In the genomic region with DNA sequence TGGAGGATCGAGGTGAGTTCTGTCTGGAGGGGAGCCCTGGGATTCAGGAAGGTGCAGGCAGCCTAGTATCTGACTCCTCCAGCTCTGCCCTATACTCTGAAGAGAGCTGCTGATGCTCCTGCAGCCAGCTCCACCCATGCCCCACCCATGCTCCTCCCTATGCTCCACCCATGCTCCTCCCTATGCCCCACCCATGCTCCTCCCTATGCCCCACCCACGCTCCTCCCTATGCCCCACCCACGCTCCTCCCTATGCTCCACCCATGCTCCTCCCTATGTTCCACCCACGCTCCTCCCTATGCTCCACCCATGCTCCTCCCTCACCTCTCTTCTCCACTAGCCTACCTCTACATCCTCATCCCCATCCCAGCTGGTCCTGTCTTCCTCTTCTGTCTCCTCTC, we compare ENCODE assay signal across 9 mouse cellular contexts. TPM values are rescaled to one million over a fixed set of nuclear protein-coding genes. Genes with fewer than 3 reads are reported as not detected.
DNase-seq lines count a peak whose midpoint lies in the region; ATAC-seq lines count a peak whose summit lies in the region.
"Had no signal": no experiment of that assay in that cellular context is flagged by ENCODE, and none has a peak within 500 bp of the region (broad histone marks: within the 10 kb centered on the region; RNA-seq: fewer than 3 reads in every experiment).

No protein-coding gene starts in this region.

- H3K4me2 ChIP-seq in lung, embryonic 16.5 days (ENCODE audit: low read depth, low read length): no peak overlapping the region
- H3K4me2 ChIP-seq in kidney, embryonic 15.5 days: no peak overlapping the region
- no peak overlapping the region for H3K4me2 ChIP-seq in hindbrain, embryonic 14.5 days (replicated peaks)
- H3K4me2 ChIP-seq: limb, embryonic 15.5 days had no signal

- H3K27me3 ChIP-seq in lung, embryonic 16.5 days (ENCODE audit: control insufficient read depth, insufficient read depth, low read depth, low read length): no peaks in the 10 kb centered on the region
- H3K27me3 ChIP-seq in kidney, embryonic 15.5 days: no peaks in the 10 kb centered on the region
- no peaks in the 10 kb centered on the region for H3K27me3 ChIP-seq in hindbrain, embryonic 14.5 days (ENCODE audit: control insufficient read depth, insufficient read depth, low read length)
- H3K27me3 ChIP-seq: limb, embryonic 15.5 days had no signal

- H3K4me1 ChIP-seq in lung, embryonic 16.5 days (replicated peaks; ENCODE audit: control insufficient read depth, insufficient read depth, low read length): no peaks in the 10 kb centered on the region
- peaks cover 26% of the 10 kb centered on the region for H3K4me1 ChIP-seq in kidney, embryonic 15.5 days
- H3K4me1 ChIP-seq in hindbrain, embryonic 14.5 days (replicated peaks; ENCODE audit: control insufficient read depth, insufficient read depth, low read length): no peaks in the 10 kb centered on the region
- H3K4me1 ChIP-seq: limb, embryonic 15.5 days had no signal

- H3K27ac ChIP-seq in lung, embryonic 16.5 days (ENCODE audit: low read length): no peak overlapping the region
- no peak overlapping the region for H3K27ac ChIP-seq in kidney, embryonic 15.5 days
- no peak overlapping the region for H3K27ac ChIP-seq in hindbrain, embryonic 14.5 days
- H3K27ac ChIP-seq: limb, embryonic 15.5 days had no signal

- H3K9ac ChIP-seq in lung, embryonic 16.5 days (ENCODE audit: low read length): no peak overlapping the region
- no peak overlapping the region for H3K9ac ChIP-seq in kidney, embryonic 15.5 days
- no peak overlapping the region for H3K9ac ChIP-seq in hindbrain, embryonic 14.5 days
- H3K9ac ChIP-seq: limb, embryonic 15.5 days had no signal

- H3K36me3 ChIP-seq in lung, embryonic 16.5 days (ENCODE audit: control insufficient read depth, insufficient read depth, low read length): no peaks in the 10 kb centered on the region
- no peaks in the 10 kb centered on the region for H3K36me3 ChIP-seq in kidney, embryonic 15.5 days
- H3K36me3 ChIP-seq in hindbrain, embryonic 14.5 days (replicated peaks; ENCODE audit: control insufficient read depth, insufficient read depth): no peaks in the 10 kb centered on the region
- H3K36me3 ChIP-seq: limb, embryonic 15.5 days had no signal

- no peaks in the 10 kb centered on the region for H3K9me3 ChIP-seq in lung, embryonic 16.5 days (ENCODE audit: control insufficient read depth, low read length)
- H3K9me3 ChIP-seq in kidney, embryonic 15.5 days (replicated peaks): no peaks in the 10 kb centered on the region
- H3K9me3 ChIP-seq in hindbrain, embryonic 14.5 days (ENCODE audit: control insufficient read depth, low read length): no peaks in the 10 kb centered on the region
- H3K9me3 ChIP-seq: limb, embryonic 15.5 days had no signal

- DNase-seq in lung, postnatal 10 days: no peak
- DNase-seq in cerebellum, adult 9-10 months: peak; percentile 22
- peak; percentile 27 for DNase-seq in retina, embryonic 14.5 days (ENCODE audit: low spot score)
- DNase-seq in ovary, postnatal 10 days (ENCODE audit: low spot score): no peak
- DNase-seq in heart, postnatal 25 days (ENCODE audit: low spot score): no peak
- DNase-seq in hindbrain, embryonic 14.5 days (ENCODE audit: low spot score): no peak

- peak; percentile 54; the same call in 1 of the 2 replicates for ATAC-seq in lung, embryonic 16.5 days (ENCODE audit: low read depth)
- ATAC-seq in kidney, embryonic 15.5 days (replicated peaks; ENCODE audit: low FRiP score): peak; percentile 70
- no peak for ATAC-seq in hindbrain, embryonic 14.5 days (ENCODE audit: low FRiP score)

- 37% methylated on average over 4 of the region's 4 CpGs for WGBS in lung, embryonic 16.5 days
- WGBS in kidney, embryonic 15.5 days: 42% methylated on average over 4 of the region's 4 CpGs
- 40% methylated on average over 4 of the region's 4 CpGs for WGBS in hindbrain, embryonic 14.5 days

- intact Hi-C loops in heart, postnatal 25 days (cut with DNase I): no loop called here

- H3K4me3 ChIP-seq in lung, embryonic 16.5 days (ENCODE audit: low read length): no peak overlapping the region
- no peak overlapping the region for H3K4me3 ChIP-seq in kidney, embryonic 15.5 days (replicated peaks)
- no peak overlapping the region for H3K4me3 ChIP-seq in hindbrain, embryonic 14.5 days (replicated peaks; ENCODE audit: low read length)
- H3K4me3 ChIP-seq: limb, embryonic 15.5 days had no signal

RNA-seq across cellular contexts. Expression of gene Vil1, which starts 6.0 kb away (rescaled TPM):
- 0.43 and 0.87 TPM in 2 replicates for polyA plus RNA-seq in lung, embryonic 16.5 days (2015; fragmentation: Nextera tagmentation; extraction: Ambion mirVana)
- 11.5 and 12.3 TPM in 2 replicates for polyA plus RNA-seq in kidney, embryonic 15.5 days (2015; fragmentation: Nextera tagmentation; extraction: Ambion mirVana)
- total RNA-seq in heart, postnatal 25 days (2021): 1 to 10 TPM in 1 of 2 experiments, under 1 TPM in 1; 0.57 to 1.0 TPM
- polyA plus RNA-seq in hindbrain, embryonic 14.5 days (2014; fragmentation: Nextera tagmentation; extraction: Ambion mirVana): 0.16 and 0.34 TPM in 2 replicates

RNA-seq across cellular contexts. Expression of gene Ctdsp1, which starts 23.8 kb away (rescaled TPM):
- polyA plus RNA-seq in lung, embryonic 16.5 days (2015; fragmentation: Nextera tagmentation; extraction: Ambion mirVana): 90.8 and 93.9 TPM in 2 replicates
- polyA plus RNA-seq in kidney, embryonic 15.5 days (2015; fragmentation: Nextera tagmentation; extraction: Ambion mirVana): 81.1 and 82.0 TPM in 2 replicates
- total RNA-seq in heart, postnatal 25 days (2021): 100 to 1,000 TPM; 123 to 139 TPM
- 20.3 and 20.8 TPM in 2 replicates for polyA plus RNA-seq in hindbrain, embryonic 14.5 days (2014; fragmentation: Nextera tagmentation; extraction: Ambion mirVana)

RNA-seq across cellular contexts. Expression of gene Slc11a1, which starts 40.1 kb away (rescaled TPM):
- polyA plus RNA-seq in lung, embryonic 16.5 days (2015; fragmentation: Nextera tagmentation; extraction: Ambion mirVana): 3.5 and 5.8 TPM in 2 replicates
- polyA plus RNA-seq in kidney, embryonic 15.5 days (2015; fragmentation: Nextera tagmentation; extraction: Ambion mirVana): 3.8 and 5.9 TPM in 2 replicates
- 1 to 10 TPM; 2.5 to 3.2 TPM for total RNA-seq in heart, postnatal 25 days (2021)
- polyA plus RNA-seq in hindbrain, embryonic 14.5 days (2014; fragmentation: Nextera tagmentation; extraction: Ambion mirVana): 2.7 and 2.9 TPM in 2 replicates

RNA-seq across cellular contexts. Expression of gene Catip, which starts 53.2 kb away (rescaled TPM):
- polyA plus RNA-seq in lung, embryonic 16.5 days (2015; fragmentation: Nextera tagmentation; extraction: Ambion mirVana): 1.9 and 3.0 TPM in 2 replicates
- 0.67 and 0.82 TPM in 2 replicates for polyA plus RNA-seq in kidney, embryonic 15.5 days (2015; fragmentation: Nextera tagmentation; extraction: Ambion mirVana)
- under 1 TPM; 0.18 to 0.28 TPM for total RNA-seq in heart, postnatal 25 days (2021)
- polyA plus RNA-seq in hindbrain, embryonic 14.5 days (2014; fragmentation: Nextera tagmentation; extraction: Ambion mirVana): 1.2 and 1.7 TPM in 2 replicates

Comparison
In these comparisons a context has a peak if more than half of its experiments do, and no peak if none do; other contexts are left out.
1. DNase-seq: peak in cerebellum, adult 9-10 months (single experiment) and retina, embryonic 14.5 days (single experiment); none in lung, postnatal 10 days (single experiment), ovary, postnatal 10 days (single experiment), heart, postnatal 25 days (single experiment) and hindbrain, embryonic 14.5 days (single experiment).